Mouse (Mus musculus) lung, adult 2 months (tissue): Measurements from ENCODE around the gene Olfr1512.

ENCODE experiments used
- CTCF ChIP-seq: fragments of 200-500 bp; IDR thresholded peaks from 2 replicates; pipeline ENCODE4 v1.5.1; 2011; ENCODE audit warnings: mild to moderate bottlenecking, low read length, control low read depth; ENCODE audit not compliant: insufficient read depth
- POLR2A ChIP-seq: fragments of 200-500 bp; IDR thresholded peaks from 2 replicates; pipeline ENCODE4 v1.6.1; 2011; ENCODE audit warnings: low read depth, mild to moderate bottlenecking, control low read depth, low read length, borderline replicate concordance; ENCODE audit errors: extremely low read depth

DNA sequence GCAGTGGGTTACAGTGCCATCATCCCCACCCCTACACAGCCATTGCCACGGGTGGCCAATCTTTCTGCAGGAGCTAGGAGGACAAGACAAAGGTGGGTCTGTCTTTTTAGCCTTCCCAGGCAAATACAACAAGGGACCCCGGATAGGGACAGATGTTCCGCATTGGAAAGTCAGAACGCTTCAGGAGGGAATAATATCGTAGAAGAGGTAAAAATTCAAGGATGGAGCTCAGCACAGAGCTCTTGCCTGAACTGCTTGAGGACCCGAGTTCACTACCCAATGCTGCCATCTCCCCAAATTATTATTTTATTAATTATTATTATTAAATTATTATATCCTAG, 39.5 kb downstream of the Olfr1512 start:
- TF ChIP-seq CTCF (no peak), POLR2A (no peak)
